Mouse (Mus musculus) intestine, postnatal 0 days (tissue): ENCODE measurements around the gene Col4a4. TPM values are rescaled to one million over a fixed set of nuclear protein-coding genes. Genes with fewer than 3 reads are reported as not detected.

Experiments
- ATAC-seq: fragments of 200-750 bp; cut with Nextera tagmentation; 2 replicates; pipeline ENCODE4 v1.8.0; 2017; ENCODE audit warnings: mild to moderate bottlenecking, moderate TSS enrichment, moderate library complexity
- H3K27ac ChIP-seq: fragments of 300-500 bp; sonication (generic); 2 replicates; pipeline ENCODE4 v1.5.1; 2014; ENCODE audit warnings: mild to moderate bottlenecking, low read depth, low read length, moderate library complexity
- H3K27me3 ChIP-seq: fragments of 300-500 bp; sonication (generic); replicated peaks from 2 replicates; pipeline ENCODE4 v1.6.1; 2014; ENCODE audit warnings: low read length, mixed read lengths; ENCODE audit not compliant: control insufficient read depth, insufficient read depth
- H3K36me3 ChIP-seq: fragments of 300-500 bp; sonication (generic); 2 replicates; pipeline ENCODE4 v1.6.1; 2014; ENCODE audit warnings: mild to moderate bottlenecking, moderate library complexity; ENCODE audit not compliant: control insufficient read depth, insufficient read depth
- H3K4me1 ChIP-seq: fragments of 300-500 bp; sonication (generic); replicated peaks from 2 replicates; pipeline ENCODE4 v1.6.1; 2014; ENCODE audit warnings: antibody characterized with exemption, low read length, mixed read lengths; ENCODE audit not compliant: control insufficient read depth, insufficient read depth
- H3K4me2 ChIP-seq: fragments of 300-500 bp; sonication (generic); replicated peaks from 2 replicates; pipeline ENCODE4 v1.6.1; 2014; ENCODE audit warnings: low read depth, mild to moderate bottlenecking, moderate library complexity
- H3K4me3 ChIP-seq: fragments of 300-500 bp; sonication (generic); 2 replicates; pipeline ENCODE4 v1.5.1; 2014; ENCODE audit warnings: low read depth, low read length
- H3K9ac ChIP-seq: fragments of 300-500 bp; sonication (generic); 2 replicates; pipeline ENCODE4 v1.6.1; 2014; ENCODE audit warnings: mild to moderate bottlenecking, low read depth, low read length
- H3K9me3 ChIP-seq: fragments of 300-500 bp; sonication (generic); 2 replicates; pipeline ENCODE4 v1.6.1; 2016; ENCODE audit warnings: mixed run types; ENCODE audit not compliant: control insufficient read depth
- CTCF ChIP-seq: sonication (generic); IDR thresholded peaks from 2 replicates; pipeline ENCODE4 v1.5.1; 2016; ENCODE audit warnings: low read depth, mild to moderate bottlenecking, control low read depth, antibody characterized with exemption, moderate library complexity
- WGBS: fragments of 180-500 bp; shearing (Covaris S2); extraction: QIAGEN DNeasy Blood & Tissue Kit; methylation state at CpG from one replicate; pipeline ENCODE4 v1.1.7; 2014; 5-methylcytosine and 5-hydroxymethylcytosine counted together
- polyA plus RNA-seq: library from polyadenylated mRNA; unstranded; fragments of >200 nt; fragmentation: Nextera tagmentation; extraction: Ambion mirVana; gene quantifications from 2 replicates; pipeline ENCODE4 v1.2.1, GENCODE M21; 2015

Col4a4 gene
- polyA plus RNA-seq, 1 experiment from 2014 or later = 0.10 TPM

- Histone ChIP-seq H3K4me3 (no peak overlapping the region), H3K27ac (no peak overlapping the region), H3K4me2 (no peak overlapping the region), H3K36me3 (no peaks in the 10 kb centered on the region), H3K4me1 (0 out of 2 replicates have a peak, but pooled peaks cover 3% of the 10 kb centered on the region), H3K9ac (no peak overlapping the region), H3K27me3 (no peaks in the 10 kb centered on the region), H3K9me3 (no peaks in the 10 kb centered on the region)
- TF ChIP-seq CTCF = no peak
- no peak for ATAC-seq
- 74% methylated on average over 4 of the region's 4 CpGs for WGBS
These were observed 171.0 kb downstream of the Col4a4 start for GRCm38 (mm10) chr1:82415641-82416040.

GRCm38 (mm10) chr1:82414434-82415045, 172.1 kb downstream of the Col4a4 start:
- Histone ChIP-seq H3K4me2 (no peak overlapping the region), H3K27ac (no peak overlapping the region), H3K36me3 (no peaks in the 10 kb centered on the region), H3K9ac (no peak overlapping the region), H3K9me3 (no peaks in the 10 kb centered on the region), H3K4me1 (0 out of 2 replicates have a peak, but pooled peaks cover 3% of the 10 kb centered on the region), H3K27me3 (no peaks in the 10 kb centered on the region), H3K4me3 (no peak overlapping the region)
- ATAC-seq = peak; percentile 64; the same call in 1 of the 2 replicates
- no peak for TF ChIP-seq CTCF
- WGBS = 43% methylated on average over 3 of the region's 3 CpGs

- Histone ChIP-seq H3K9me3 (no peaks in the 10 kb centered on the region), H3K27me3 (no peaks in the 10 kb centered on the region), H3K4me2 (no peak overlapping the region), H3K9ac (no peak overlapping the region), H3K4me3 (no peak overlapping the region), H3K4me1 (0 out of 2 replicates have a peak, but pooled peaks cover 3% of the 10 kb centered on the region), H3K27ac (no peak overlapping the region), H3K36me3 (no peaks in the 10 kb centered on the region)
- no peak for ATAC-seq
- no peak for TF ChIP-seq CTCF
- 59% methylated on average over 4 of the region's 4 CpGs for WGBS
These were observed 174.6 kb downstream of the Col4a4 start for GRCm38 (mm10) chr1:82412085-82412484.

- H3K9me3 ChIP-seq = no peaks in the 10 kb centered on the region
- H3K36me3 ChIP-seq = no peaks in the 10 kb centered on the region
- H3K4me2 ChIP-seq = no peak overlapping the region
- H3K4me1 ChIP-seq = 0 out of 2 replicates have a peak, but pooled peaks cover 3% of the 10 kb centered on the region
- H3K9ac ChIP-seq = no peak overlapping the region
- no peak overlapping the region for H3K27ac ChIP-seq
- no peak for TF ChIP-seq CTCF
- ATAC-seq = no peak
- H3K4me3 ChIP-seq = no peak overlapping the region
- H3K27me3 ChIP-seq = no peaks in the 10 kb centered on the region
- 75% methylated on average over 5 of the region's 5 CpGs for WGBS
These were observed 175.1 kb downstream of the Col4a4 start for GRCm38 (mm10) chr1:82411521-82411920.

- ATAC-seq = no peak
- H3K36me3 ChIP-seq = no peaks in the 10 kb centered on the region
- H3K9ac ChIP-seq = no peak overlapping the region
- H3K9me3 ChIP-seq = no peaks in the 10 kb centered on the region
- 73% methylated on average over 3 of the region's 3 CpGs for WGBS
- no peak for TF ChIP-seq CTCF
- H3K4me1 ChIP-seq = 0 out of 2 replicates have a peak, but pooled peaks cover 3% of the 10 kb centered on the region
- no peak overlapping the region for H3K4me2 ChIP-seq
- no peak overlapping the region for H3K27ac ChIP-seq
- no peak overlapping the region for H3K4me3 ChIP-seq
- no peaks in the 10 kb centered on the region for H3K27me3 ChIP-seq
These were observed 176.1 kb downstream of the Col4a4 start for GRCm38 (mm10) chr1:82410548-82410947.

- WGBS = 92% methylated on average over 9 of the region's 9 CpGs
- no peaks in the 10 kb centered on the region for H3K9me3 ChIP-seq
These were observed 177.4 kb downstream of the Col4a4 start for GRCm38 (mm10) chr1:82409271-82409670.

More at GRCm38 (mm10) chr1:82409271-82409670, 177.4 kb downstream of the Col4a4 start:
- no peak overlapping the region for H3K4me3 ChIP-seq
- no peak for ATAC-seq
- H3K36me3 ChIP-seq = no peaks in the 10 kb centered on the region
- no peak for TF ChIP-seq CTCF
- 0 out of 2 replicates have a peak, but pooled peaks cover 3% of the 10 kb centered on the region for H3K4me1 ChIP-seq
- H3K27me3 ChIP-seq = no peaks in the 10 kb centered on the region
- H3K9ac ChIP-seq = no peak overlapping the region
- H3K4me2 ChIP-seq = no peak overlapping the region
- no peak overlapping the region for H3K27ac ChIP-seq
